Mouse (Mus musculus) kidney, adult 8-10 months (tissue): ENCODE results near the gene Col6a1.

Source experiments
- DNase-seq, 2 experiments: peaks; one replicate each; pipeline ENCODE4 v3.0.0; 2022

Col6a1 gene

DNA sequence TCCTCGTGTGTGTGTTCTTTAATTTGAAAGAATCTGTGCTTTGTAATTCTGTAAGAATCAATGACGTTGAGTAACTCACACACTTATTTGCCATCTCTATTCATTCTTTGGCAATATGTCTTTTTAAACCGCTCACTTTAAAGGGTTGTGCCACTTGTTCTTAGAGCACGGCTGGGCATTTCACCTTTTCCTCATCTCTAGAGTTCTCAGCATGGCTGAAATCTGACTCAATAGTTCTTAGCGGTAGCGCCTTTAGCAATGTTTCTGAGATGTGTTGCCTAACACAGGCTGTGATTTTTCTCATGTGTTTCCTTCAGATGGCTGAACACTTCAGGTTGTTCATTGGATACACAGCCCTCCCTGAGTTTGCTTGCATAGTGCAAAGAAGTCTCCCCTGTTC, 51.4 kb downstream of the Col6a1 start:
- no peak for DNase-seq

DNA sequence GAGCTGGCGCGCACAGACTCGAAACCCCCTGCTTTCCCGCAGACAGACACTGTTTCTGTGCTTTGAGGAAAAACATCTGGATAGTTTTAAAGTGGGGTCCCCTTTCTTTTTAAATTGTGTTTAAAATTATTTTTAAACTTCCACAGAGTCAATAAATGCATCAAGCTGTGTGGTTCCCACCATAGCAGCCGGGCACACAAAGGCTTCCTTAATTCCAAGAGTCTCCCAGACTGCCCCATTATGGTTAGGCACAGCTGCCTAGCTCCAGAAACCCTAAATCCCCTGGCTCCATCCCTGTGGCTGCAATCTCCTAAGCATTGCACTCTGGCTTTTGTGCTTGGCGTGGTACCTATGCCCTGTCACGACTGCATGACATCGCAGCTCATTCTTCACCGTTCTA, 54.0 kb downstream of the Col6a1 start:
- DNase-seq = no peak

DNA sequence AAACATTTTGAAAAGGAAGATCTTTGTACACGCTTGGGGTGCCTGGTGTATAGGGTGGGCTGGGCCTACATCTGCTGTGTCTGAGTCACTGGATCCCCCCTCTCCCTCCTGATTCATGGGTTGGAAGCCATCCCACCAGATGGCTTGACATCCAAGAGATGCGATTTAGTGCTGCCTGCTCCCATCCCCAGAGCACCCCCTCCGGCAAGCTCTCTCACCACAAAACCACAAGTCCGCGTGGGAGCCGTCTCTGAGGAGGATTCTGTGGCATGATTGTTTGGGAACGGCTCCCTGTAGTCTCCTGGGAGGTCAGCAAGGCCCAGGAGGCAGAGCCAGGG, 57.1 kb downstream of the Col6a1 start:
- DNase-seq = no peak

DNA sequence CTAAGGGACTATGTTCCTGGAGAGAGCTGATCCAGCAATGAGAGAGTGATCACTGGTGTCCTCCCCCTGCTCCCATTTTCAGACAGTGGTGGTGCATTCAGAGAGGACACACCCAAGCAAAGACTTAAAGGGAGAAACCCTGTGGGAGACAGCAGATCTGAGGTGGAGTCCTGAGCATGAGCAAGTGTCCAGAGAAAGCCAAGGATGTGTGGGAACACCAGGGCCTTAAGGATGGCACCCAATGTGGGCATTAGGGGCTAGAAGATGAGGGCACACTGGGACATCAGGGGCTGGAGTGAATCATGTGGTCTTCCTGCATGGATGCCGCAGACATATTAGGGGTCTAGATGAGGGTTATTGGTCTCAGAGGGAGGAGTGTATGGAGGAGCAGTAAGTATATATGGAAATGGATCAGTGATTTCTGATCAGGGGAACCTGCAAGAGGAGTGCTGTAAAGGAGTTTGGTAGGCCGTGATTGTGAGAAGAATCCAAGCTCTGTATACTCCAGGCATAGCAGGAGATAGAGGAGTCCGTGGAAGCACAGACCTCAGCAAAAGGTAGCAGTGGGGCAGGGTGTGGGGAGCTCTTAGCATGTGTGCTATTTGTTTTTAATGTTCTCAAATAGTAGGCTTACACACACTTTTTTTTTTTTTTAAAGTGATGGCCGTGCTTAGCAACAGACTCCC, 57.6 kb downstream of the Col6a1 start:
- no peak for DNase-seq

DNA sequence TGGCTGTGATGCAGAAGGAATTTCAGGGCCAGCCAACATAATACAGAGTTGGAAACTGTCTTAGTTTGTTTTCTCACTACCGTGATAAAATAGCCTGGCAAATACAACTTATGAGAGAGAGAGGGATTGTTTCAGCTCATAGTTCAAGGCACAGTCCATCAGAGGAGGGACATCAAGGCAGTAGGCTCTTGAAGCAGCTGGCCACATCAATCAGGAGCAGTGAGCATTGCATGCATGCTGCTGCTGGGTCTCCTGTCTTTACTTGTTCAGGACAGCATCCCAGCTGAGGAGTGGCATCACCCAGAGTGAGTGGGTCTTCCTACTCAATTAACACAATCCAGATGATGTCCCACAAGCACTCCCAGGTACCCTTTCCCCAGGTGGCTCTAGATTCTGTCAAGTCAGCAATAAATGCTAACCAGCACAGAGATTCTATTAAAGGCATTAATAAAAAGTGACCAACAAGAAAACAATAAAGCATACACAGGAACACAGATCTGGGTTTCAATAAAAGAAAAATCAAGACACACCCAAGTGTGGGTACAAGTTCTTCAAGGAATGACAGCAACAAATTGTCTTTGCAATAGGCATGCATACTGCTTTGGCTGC, 58.7 kb downstream of the Col6a1 start:
- no peak for DNase-seq

DNA sequence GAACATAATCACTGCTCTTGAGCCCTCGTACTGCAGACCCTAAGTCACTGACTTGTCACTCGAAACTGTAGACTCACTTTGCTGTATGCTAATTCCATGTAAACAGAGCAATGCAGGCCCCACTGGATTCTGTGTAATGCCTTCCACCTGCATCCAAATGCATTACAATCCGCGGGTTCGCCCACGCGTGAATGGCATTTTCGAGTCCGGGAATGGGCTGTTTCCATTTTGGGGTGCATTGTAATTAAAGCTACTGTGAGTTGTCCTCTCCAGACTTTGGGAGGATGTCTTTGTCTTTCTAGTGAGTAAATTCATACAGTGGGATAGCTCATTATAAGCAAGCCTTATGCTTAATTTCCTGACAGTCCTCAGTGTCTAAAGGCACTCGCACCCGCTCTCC, 60.4 kb downstream of the Col6a1 start:
- DNase-seq = no peak

DNA sequence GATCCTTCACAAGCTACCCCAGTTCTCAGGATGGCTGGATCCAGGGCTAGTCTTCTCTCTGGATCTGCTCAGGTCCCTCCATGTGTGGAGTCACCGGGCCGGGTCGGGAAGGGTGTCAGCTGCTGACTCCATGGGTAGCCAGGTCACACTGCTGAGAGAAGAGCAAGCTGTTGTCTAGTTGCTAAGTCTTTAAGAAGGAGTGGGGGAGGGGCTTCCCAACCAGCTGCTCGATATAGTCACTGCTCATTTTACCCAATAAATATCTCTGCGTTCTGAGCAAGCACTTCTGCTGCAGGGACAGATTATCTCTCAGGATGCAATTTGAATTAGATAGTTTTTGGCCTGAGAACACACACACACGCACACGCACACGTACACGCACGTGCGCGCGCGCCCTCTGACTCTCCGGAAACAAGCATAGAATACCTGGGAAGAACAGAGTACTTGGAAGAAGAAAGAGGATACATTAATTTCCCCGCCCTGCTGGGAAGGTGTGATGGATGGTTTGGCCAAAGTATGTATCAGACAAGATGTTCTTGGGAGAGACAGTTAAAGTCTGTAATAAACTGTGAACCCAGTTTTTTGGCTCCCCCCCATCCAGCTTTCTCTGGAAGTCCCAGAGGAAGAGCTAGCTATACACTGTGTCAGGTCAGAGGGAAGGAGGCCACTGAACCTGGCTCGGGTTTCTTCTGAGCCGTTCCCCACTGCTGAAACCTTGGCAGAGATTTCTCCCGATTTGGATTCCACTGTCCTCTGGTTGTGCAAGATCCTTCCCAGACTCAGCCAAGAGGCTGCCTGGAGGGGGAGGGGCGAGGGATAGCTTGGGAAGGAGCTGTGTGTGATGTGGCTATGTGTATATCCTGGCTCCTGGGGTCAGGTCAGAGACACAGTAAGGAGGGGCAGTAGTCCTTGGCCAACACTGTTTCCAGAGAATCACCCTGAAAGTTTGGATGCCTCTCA, 61.5 kb downstream of the Col6a1 start:
- peak; percentile 31 to 40 for DNase-seq
